Mouse (Mus musculus): ENCODE results near the gene Itga1.

Itga1 gene

DNA sequence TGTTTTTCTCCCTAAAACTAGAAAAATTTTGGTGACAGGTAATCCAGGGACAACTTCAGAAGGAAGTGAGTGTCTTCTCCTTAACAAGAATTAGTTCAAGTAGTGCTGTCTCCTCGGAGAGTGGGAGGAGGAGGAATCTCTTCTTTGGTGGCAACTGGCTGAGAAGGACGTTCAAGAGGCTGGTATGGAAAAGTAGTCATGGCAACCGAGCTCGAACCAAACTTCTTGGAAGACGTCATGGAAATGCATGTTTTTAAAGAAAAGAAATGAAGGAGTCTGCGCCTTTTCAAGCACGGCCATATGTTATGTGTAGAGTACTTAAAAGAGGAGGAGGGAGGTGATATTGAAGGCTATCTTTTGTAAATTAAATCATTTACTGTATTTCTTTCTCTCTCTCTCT lies 49.2 kb downstream of the Itga1 start:
- no peak for DNase-seq (ENCODE audit: low spot score)

DNA sequence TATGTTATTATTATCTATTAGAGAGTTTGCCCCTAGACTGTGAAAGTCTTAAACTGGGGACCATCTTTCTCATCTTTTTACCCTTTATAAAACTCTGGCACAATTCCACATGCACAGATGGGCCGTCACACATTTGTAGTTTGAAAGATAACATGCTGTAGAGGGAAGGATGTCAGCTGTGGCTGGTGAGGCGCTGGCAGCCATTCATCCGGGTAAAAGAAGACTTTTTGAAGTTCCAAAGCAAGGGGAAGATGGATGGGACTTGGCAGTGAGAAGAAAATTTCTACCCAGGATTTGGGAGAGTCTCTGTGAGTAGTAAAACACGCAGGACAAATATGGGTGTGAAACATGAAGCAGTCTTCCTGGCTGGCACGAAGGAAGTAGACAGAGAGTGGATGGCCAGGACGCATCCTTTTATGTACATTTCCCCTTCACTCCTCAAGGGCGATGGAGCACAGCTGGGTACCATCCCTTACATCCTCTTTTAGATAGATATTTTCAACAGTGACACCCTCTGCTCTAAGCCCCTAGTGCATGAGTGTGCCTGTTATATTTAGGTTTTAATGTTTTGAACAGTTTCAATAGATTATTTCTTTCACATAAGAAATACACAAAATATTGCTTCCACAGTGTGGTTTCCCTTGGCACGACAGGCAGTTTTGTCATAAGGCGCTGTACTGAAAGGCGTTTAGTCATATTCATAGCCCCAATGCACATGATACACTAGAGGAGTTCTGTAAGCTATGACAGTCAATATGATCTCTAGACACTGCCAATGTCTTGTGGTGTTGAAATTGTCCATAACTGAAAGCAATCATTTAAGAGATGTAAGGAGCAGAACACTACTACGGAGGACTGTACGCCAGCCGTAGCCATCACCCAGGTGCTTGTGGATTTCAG lies 50.9 kb downstream of the Itga1 start:
- no peak for DNase-seq (ENCODE audit: low spot score)

DNA sequence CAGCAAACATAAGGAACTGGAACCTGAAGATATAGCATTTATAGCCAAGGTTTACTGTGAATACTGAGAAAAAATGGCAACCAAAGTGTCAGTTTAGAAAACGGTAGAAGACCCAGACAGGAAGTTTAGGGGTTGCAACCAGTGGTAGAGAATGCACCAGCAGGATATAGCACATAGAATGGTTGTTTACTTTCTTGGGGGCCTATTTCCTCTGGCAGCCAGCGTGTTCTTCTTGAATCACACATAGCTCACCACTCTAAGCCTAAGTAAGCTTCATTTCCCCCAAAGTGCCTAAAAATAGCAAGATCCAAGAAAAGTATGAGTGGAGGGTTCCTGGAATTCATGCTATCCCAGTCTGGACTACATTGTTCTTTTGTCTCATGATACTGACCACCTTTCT lies 59.1 kb downstream of the Itga1 start:
- no peak for DNase-seq (ENCODE audit: low spot score)

GRCm38 (mm10) chr13:115037304-115037703 lies 64.5 kb downstream of the Itga1 start:
- DNase-seq (ENCODE audit: low spot score), result peak; percentile 5

DNA sequence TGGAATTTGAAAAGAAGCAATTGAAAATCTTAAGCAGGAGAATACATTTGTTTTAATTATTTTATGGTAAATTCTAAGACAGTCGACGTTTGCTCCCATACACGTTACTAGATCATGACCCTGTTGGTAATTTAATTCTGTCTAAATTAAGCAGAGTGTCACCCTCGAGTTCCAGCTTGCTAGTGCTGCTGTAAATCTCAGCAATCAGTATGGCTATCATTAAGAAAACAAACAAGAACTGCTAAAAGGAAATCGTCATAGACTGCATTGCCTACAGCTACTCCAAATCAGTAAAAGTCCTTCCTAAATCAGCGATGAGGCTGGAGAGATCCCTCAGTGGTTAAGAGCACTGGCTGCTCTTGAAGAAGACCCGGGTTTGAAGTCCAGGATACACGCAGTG lies 66.4 kb downstream of the Itga1 start:
- no peak for DNase-seq (ENCODE audit: low spot score)

DNA sequence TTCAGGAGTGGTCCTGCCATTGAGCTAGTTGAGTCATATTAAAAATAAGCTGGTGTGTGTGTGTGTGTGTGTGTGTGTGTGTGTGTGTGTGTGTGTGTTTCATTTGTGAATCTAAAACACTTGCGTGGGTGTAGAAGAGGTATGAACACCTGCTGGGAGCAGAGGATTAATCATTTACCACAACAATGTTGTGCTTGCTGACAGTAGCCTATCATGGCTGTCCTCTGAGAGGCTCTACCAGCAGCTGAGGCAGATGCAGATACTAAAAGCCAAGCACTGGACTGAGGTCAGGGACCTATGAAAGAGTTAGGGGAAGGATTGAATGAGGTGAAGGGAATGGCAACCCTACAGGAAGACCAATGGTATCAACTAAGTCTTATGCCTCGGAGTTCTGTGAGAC lies 68.6 kb downstream of the Itga1 start:
- no peak for DNase-seq (ENCODE audit: low spot score)

DNA sequence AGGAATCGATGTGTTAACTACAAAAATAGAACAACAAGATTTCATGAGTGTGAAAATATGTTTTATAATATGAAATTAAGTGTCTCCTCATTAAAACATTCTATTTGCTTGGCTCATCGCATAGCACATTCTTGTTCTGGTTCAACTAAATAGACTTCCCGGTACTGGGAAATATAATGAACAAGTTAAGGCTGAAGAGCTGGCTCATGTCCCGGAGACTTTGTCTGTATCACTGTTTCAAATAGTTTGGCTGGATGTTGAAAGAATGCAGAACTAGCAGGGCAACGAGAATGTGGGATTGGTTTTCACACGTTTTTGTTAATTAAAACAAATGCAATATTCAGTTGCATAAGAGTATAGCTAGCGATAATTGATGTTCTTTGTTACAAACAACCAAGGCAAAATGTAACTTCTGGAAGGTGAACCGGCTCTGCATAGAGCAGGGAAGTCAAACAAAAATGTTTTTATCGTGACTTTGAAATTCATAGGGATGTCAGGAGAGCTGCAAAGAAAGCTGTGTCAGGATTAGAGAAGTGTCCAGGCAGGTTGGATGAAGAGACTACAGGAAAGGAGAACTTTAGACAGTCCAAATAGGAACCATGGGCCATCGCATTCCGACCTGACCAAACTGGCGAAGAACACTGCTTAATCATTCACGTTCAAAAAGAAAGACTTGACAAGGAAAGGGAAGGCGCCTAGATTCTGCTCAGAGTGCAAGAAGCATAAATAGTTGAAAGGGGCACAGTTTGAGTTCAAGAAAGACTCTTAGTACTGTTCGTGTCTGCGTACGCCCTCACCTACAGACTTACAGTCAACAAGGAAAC lies 70.4 kb downstream of the Itga1 start:
- DNase-seq (ENCODE audit: low spot score), result peak; percentile 12

DNA sequence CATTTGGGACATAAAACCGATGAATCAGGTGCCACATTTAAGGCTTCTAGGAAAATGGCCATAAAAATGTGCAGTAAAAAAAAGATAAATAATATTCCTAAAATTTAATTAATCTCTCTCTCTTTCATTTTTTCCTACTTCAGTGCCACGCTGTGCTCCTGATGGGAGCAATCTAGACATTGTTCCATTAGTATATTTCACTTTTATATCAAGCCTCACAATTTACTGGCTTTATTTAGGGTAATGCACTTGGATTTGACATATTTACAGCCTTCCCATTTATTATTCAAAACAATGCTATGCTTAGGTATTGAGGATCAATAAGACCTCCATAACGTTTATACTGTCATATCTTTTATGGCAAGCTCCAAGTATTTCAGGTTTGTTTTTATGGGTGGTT lies 76.4 kb downstream of the Itga1 start:
- no peak for DNase-seq (ENCODE audit: low spot score)

- no peak for DNase-seq (ENCODE audit: low spot score)
These were observed 79.5 kb downstream of the Itga1 start for GRCm38 (mm10) chr13:115022117-115022787.

- DNase-seq (ENCODE audit: low spot score), result no peak
These were observed 80.4 kb downstream of the Itga1 start for GRCm38 (mm10) chr13:115021411-115021810.

DNA sequence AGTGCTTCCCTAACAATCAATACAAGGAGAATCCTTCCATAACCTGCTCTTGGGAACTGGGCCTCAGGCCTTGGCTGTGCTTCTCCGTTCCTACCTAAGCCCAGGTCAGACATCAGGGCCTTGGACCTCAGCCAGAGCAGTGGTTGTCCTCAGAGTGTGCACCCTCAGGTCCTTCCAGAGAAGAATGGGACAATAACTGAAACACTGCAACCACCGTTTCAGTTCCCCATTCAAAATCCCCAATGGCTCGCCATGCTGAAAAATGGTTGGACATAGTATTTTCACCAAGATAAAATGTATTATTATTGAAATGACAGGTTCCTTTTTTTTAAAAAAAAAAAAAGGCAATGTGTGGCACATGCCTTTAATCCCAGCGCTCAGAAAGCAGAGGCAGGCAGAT lies 81.0 kb downstream of the Itga1 start:
- DNase-seq (ENCODE audit: low spot score), result no peak

DNA sequence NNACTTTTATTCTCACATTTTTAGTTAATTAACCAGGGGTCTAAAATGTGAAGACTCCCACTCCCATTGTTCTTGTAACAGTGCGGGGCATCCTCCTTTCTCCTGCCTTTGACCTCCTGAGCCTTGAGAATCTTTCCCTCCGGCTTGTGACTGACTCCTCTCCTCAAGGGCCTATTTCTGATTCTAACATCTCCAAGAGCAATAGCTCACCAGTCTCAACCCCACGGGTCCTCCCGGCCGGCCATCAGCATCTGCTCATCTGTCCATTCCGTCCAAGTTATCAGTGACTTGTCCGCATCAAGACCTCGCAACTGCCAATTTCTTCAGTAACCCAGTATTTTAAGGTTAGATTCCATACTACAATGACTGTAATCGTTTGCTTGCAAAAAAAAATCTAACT lies 84.2 kb downstream of the Itga1 start:
- no peak for DNase-seq (ENCODE audit: low spot score)

GRCm38 (mm10) chr13:115011547-115011946 lies 90.2 kb downstream of the Itga1 start:
- no peak for DNase-seq (ENCODE audit: low spot score)

DNA sequence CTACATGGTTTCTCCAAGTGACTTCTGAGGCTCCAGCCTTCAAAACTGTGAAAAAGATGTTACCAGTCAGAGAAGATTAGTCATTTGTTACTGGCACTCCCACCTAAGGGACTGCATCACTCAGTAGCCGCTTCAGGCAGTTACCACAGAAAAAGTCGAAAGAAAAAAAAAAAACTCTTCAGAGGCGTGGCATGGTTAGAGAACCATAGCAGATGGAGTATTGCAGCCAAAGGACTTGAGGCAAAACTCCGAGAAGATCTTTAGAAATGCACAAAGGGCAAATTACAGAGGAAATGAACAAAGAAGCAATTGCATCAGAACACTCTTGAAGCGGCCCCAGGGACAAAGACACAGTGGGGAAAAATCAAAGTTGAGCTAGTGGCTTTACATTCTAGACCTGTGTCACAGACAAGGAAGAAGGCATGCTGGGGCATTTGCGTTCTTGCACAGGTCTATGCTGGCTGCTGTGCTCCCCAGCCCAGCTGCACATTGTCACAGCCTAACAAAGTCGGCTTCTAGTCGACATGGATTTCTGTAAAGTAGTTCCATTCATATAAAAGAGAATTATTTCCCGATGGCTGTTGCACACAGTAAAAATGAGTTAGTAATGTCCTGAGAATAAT lies 95.4 kb downstream of the Itga1 start:
- peak; percentile 8 for DNase-seq (ENCODE audit: low spot score)

GRCm38 (mm10) chr13:115005342-115005741 lies 96.4 kb downstream of the Itga1 start:
- no peak for DNase-seq (ENCODE audit: low spot score)

DNA sequence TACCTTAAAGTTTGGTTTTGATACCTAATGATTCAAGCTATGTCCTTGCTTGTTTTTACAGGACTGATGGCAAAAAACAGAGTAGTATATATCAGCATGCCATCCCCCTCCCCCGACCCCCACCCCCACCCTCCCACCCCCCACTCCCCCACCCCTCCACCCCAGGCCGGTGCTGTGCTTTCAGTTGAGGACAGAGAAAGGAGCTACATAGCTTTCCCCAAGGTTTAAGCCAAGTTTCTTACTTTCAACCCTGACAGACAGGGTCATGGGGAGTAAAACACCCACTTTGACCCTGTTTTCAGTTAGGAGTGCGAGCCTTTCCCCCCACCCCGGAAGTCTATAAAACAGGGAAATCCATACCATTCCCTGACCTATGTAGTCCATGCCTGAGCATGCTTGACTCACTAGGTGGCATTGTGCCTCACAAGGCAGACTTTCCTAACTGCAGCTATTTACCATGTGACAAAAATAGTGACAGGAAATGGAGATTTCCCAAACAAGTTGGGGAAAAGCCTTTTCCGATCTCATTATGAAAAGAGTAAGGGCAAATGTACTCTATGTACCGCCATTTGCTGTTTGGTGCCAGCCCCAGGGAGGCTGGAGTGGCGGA lies 98.2 kb downstream of the Itga1 start:
- DNase-seq (ENCODE audit: low spot score), result peak; percentile 40

GRCm38 (mm10) chr13:115002837-115003236 lies 98.9 kb downstream of the Itga1 start:
- no peak for DNase-seq (ENCODE audit: low spot score)

- DNase-seq (ENCODE audit: low spot score), result no peak
These were observed 99.6 kb downstream of the Itga1 start for GRCm38 (mm10) chr13:115002155-115002554.

- no peak for DNase-seq (ENCODE audit: low spot score)
These were observed 102.2 kb downstream of the Itga1 start for GRCm38 (mm10) chr13:114999582-114999981.

DNA sequence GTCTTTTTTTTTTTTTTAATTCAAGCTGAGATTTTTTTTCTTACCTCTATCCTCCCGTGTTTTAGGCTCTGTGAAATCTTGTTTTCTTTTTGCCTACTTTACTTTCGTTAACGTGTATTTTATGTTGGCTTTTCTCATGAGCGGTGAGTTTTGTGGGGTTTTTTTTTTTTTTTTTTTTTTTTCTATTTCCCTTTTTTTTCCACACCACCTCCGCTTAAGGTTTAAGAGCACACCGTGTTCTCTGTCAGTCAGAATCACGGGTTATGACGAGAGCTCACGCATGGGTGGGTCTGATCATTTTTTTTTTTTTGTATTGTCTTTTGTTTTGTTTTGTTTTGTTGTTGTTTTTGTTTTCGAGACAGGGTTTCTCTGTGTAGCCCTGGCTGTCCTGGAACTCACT lies 103.7 kb downstream of the Itga1 start:
- DNase-seq (ENCODE audit: low spot score), result no peak

GRCm38 (mm10) chr13:114992260-114993014 lies 109.3 kb downstream of the Itga1 start:
- no peak for DNase-seq (ENCODE audit: low spot score)

Measured in adipocyte (in vitro differentiated cells).